ENCODE assay signal across 8 mouse cellular contexts in the genomic region with DNA sequence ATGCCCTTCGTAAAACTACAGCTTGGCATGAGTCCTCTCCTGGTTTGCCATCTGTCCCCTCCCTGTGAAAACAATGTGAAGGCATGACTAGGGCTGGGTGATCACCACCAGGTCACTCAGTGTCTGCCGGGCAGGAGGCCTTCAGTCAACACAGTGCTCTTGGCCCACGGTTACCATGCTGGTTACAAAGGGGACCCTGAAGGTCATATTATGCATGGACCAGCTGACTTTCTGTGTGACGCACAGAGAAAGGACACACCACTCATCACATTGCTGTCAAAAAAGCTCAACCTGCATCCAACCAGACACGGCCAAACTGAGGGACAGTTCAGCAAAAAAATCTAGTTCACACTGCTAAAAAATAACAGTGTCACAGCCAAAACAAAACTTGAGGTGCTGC. TPM values are rescaled to one million over a fixed set of nuclear protein-coding genes. Genes with fewer than 3 reads are reported as not detected.
DNase-seq lines count a peak whose midpoint lies in the region; ATAC-seq and TF ChIP-seq lines count a peak whose summit lies in the region.

A gene (minus strand): TSS at position 34 of the 400 bp plus-strand sequence.

- in situ Hi-C loops in Patski (cut with MboI; ENCODE audit: low pct_unique_long_range_greater_than_20kb): no loop called here

- TF ChIP-seq CTCF in cerebellum, adult 2 months (IDR thresholded peaks at IDR 0.05; ENCODE audit: borderline replicate concordance, insufficient read depth, low read depth, low read length): no peak
- TF ChIP-seq CTCF in Patski (IDR thresholded peaks at IDR 0.05): no peak
- no peak for TF ChIP-seq CTCF in liver, embryonic 14.5 days (IDR thresholded peaks at IDR 0.05; ENCODE audit: low read depth)

- peak within 1 kb of the TSS; percentile 77 for H3K4me3 ChIP-seq in cerebellum, adult 2 months (replicated peaks; ENCODE audit: insufficient read depth, low read depth, low read length)
- peak within 1 kb of the TSS; percentile 90 for H3K4me3 ChIP-seq in forebrain, embryonic 14.5 days (ENCODE audit: low read depth, low read length)
- peak within 1 kb of the TSS; percentile 89 for H3K4me3 ChIP-seq in hindbrain, embryonic 12.5 days
- H3K4me3 ChIP-seq in liver, embryonic 14.5 days (ENCODE audit: insufficient read depth in 1 of 2, low read depth in 2 of 2, low read length in 2 of 2): peak within 1 kb of the TSS; percentile 70 to 99

- H3K9ac ChIP-seq in forebrain, embryonic 14.5 days (ENCODE audit: low read length): peak within 1 kb of the TSS; percentile 95
- H3K9ac ChIP-seq in hindbrain, embryonic 12.5 days: peak within 1 kb of the TSS; percentile 92
- H3K9ac ChIP-seq in liver, embryonic 14.5 days (replicated peaks): peak within 1 kb of the TSS; percentile 94

- H3K4me1 ChIP-seq in cerebellum, adult 2 months (ENCODE audit: control insufficient read depth, insufficient read depth, low read length): peaks cover 4% of the 10 kb centered on the region
- peaks cover 12% of the 10 kb centered on the region for H3K4me1 ChIP-seq in forebrain, embryonic 14.5 days (ENCODE audit: control insufficient read depth, insufficient read depth, low read length)
- peaks cover 12% of the 10 kb centered on the region for H3K4me1 ChIP-seq in hindbrain, embryonic 12.5 days
- peaks cover 8 to 12% of the 10 kb centered on the region in 2 experiments for H3K4me1 ChIP-seq in liver, embryonic 14.5 days (replicated peaks; ENCODE audit: control insufficient read depth in 2 of 2, insufficient read depth in 2 of 2, low read length in 1 of 2)

- 53% methylated on average over 5 of the region's 5 CpGs for WGBS in cerebellum, adult 2 months
- 88% methylated on average over 5 of the region's 5 CpGs for WGBS in forebrain, embryonic 14.5 days
- 88% methylated on average over 5 of the region's 5 CpGs for WGBS in hindbrain, embryonic 12.5 days
- WGBS in liver, embryonic 14.5 days (ENCODE audit: insufficient replicate concordance): 56% methylated on average over 5 of the region's 5 CpGs

- peak within 1 kb of the TSS; percentile 58 for H3K4me2 ChIP-seq in forebrain, embryonic 14.5 days (ENCODE audit: low read length)
- peak within 1 kb of the TSS; percentile 57 for H3K4me2 ChIP-seq in hindbrain, embryonic 12.5 days (replicated peaks)
- H3K4me2 ChIP-seq in liver, embryonic 14.5 days (ENCODE audit: low read depth): peak within 1 kb of the TSS; percentile 64

- no peaks in the 10 kb centered on the region for H3K27me3 ChIP-seq in cerebellum, adult 2 months (ENCODE audit: control insufficient read depth, insufficient read depth, low read length)
- H3K27me3 ChIP-seq in Patski: peaks cover 4% of the 10 kb centered on the region
- H3K27me3 ChIP-seq in forebrain, embryonic 14.5 days (replicated peaks; ENCODE audit: control insufficient read depth, insufficient read depth, low read length): no peaks in the 10 kb centered on the region
- no peaks in the 10 kb centered on the region for H3K27me3 ChIP-seq in hindbrain, embryonic 12.5 days
- H3K27me3 ChIP-seq in liver, embryonic 14.5 days (ENCODE audit: control insufficient read depth, insufficient read depth, low read length): no peaks in the 10 kb centered on the region

- no peak for TF ChIP-seq POLR2A in cerebellum, adult 2 months (IDR thresholded peaks at IDR 0.05; ENCODE audit: borderline replicate concordance, insufficient read depth, low read length)

- no peaks in the 10 kb centered on the region for H3K9me3 ChIP-seq in forebrain, embryonic 14.5 days (replicated peaks; ENCODE audit: control insufficient read depth, low read length)
- no peaks in the 10 kb centered on the region for H3K9me3 ChIP-seq in hindbrain, embryonic 12.5 days (replicated peaks)
- H3K9me3 ChIP-seq in liver, embryonic 14.5 days (ENCODE audit: control insufficient read depth, low read length): no peaks in the 10 kb centered on the region

- no peak for TF ChIP-seq EP300 in liver, embryonic 14.5 days (IDR thresholded peaks at IDR 0.05; ENCODE audit: low read depth)

- H3K36me3 ChIP-seq in forebrain, embryonic 14.5 days (ENCODE audit: control insufficient read depth, insufficient read depth, low read length): peaks cover 18% of the 10 kb centered on the region
- H3K36me3 ChIP-seq in hindbrain, embryonic 12.5 days: peaks cover 13% of the 10 kb centered on the region
- H3K36me3 ChIP-seq in liver, embryonic 14.5 days (replicated peaks; ENCODE audit: control insufficient read depth, insufficient read depth, low read depth): peaks cover 8% of the 10 kb centered on the region

- ATAC-seq in Patski: no peak
- ATAC-seq in forebrain, embryonic 14.5 days: no peak
- ATAC-seq in hindbrain, embryonic 12.5 days (ENCODE audit: low FRiP score): no peak
- ATAC-seq in liver, embryonic 14.5 days (ENCODE audit: insufficient read depth): no peak

- POLR2A ChIA-PET in Patski (lab: Charles Lee): no interaction called here

- H3K27ac ChIP-seq in cerebellum, adult 2 months (ENCODE audit: insufficient read depth, low read length): no peak within 1 kb of the TSS
- H3K27ac ChIP-seq in forebrain, embryonic 14.5 days (ENCODE audit: low read depth, low read length): no peak within 1 kb of the TSS; the same call in 1 of the 2 replicates
- no peak within 1 kb of the TSS for H3K27ac ChIP-seq in hindbrain, embryonic 12.5 days
- no peak within 1 kb of the TSS for H3K27ac ChIP-seq in liver, embryonic 14.5 days

- DNase-seq in cerebellum, adult 2 months: no peak
- no peak for DNase-seq in cerebellum, adult 9-10 months
- DNase-seq in Patski (ENCODE audit: low read depth, low spot score): no peak
- DNase-seq in forebrain, embryonic 14.5 days (ENCODE audit: low spot score): no peak
- DNase-seq in liver, embryonic 14.5 days (ENCODE audit: low read depth in 3 of 3, low spot score in 3 of 3): no peak
- DNase-seq in natural killer cell, adult 2 months (ENCODE audit: low spot score in 2 of 2): no peak
- DNase-seq in embryo, embryonic 9.5 days (ENCODE audit: extremely low spot score): no peak

- CTCF ChIA-PET in Patski (lab: Charles Lee): no interaction called here

RNA-seq across cellular contexts. Expression of the gene that starts here (rescaled TPM):
- 37.6 and 38.2 TPM in 2 replicates for polyA plus RNA-seq in cerebellum, adult 2 months (2012; rRNA removed)
- 87.3 TPM for polyA plus RNA-seq in Patski (2021)
- 14.3 and 15.5 TPM in 2 replicates for polyA plus RNA-seq in forebrain, embryonic 14.5 days (2014; fragmentation: Nextera tagmentation; extraction: Ambion mirVana)
- polyA plus RNA-seq in hindbrain, embryonic 12.5 days (2016; fragmentation: Nextera tagmentation; extraction: Ambion mirVana): 10.0 and 12.9 TPM in 2 replicates
- polyA plus RNA-seq in liver, embryonic 14.5 days (2012; rRNA removed): 9.7 and 12.8 TPM in 2 replicates
- polyA plus RNA-seq in liver, embryonic 14.5 days (2014; fragmentation: Nextera tagmentation; extraction: Ambion mirVana): 6.9 and 7.1 TPM in 2 replicates
